7 mouse cellular contexts compared by ENCODE assay signal in the genomic region with DNA sequence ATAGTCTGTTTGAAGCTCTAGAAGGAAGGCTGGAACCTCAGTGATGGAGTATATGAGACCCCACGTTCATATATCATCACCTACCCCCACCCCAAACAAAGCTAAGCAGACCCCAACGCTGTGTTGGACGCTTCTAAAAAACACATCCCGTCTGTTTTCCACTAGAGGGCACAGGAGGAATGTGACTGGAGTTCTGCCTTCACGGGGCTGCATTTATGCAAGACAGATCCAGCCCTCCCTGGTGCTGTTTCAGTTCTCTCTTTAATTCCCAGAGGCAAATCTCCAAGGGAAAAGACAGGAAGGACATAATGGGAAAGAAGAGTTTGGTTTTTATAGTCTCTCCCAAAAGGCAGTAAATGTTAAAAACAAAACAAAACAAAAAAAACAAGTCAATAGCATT. TPM values are rescaled to one million over a fixed set of nuclear protein-coding genes. Genes with fewer than 3 reads are reported as not detected.
DNase-seq lines count a peak whose midpoint lies in the region; ATAC-seq and TF ChIP-seq lines count a peak whose summit lies in the region.

No protein-coding gene starts in this region.

- H3K9me3 ChIP-seq in hindbrain, embryonic 15.5 days = no peaks in the 10 kb centered on the region

- no peak for TF ChIP-seq POLR2A in cerebellum, adult 2 months (IDR thresholded peaks at IDR 0.05; ENCODE audit: borderline replicate concordance, insufficient read depth, low read length)

- H3K27ac ChIP-seq in cerebellum, adult 2 months (ENCODE audit: insufficient read depth, low read length) = no peak overlapping the region
- H3K27ac ChIP-seq in hindbrain, embryonic 15.5 days (replicated peaks) = no peak overlapping the region

- no peaks in the 10 kb centered on the region for H3K27me3 ChIP-seq in cerebellum, adult 2 months (ENCODE audit: control insufficient read depth, insufficient read depth, low read length)
- H3K27me3 ChIP-seq in hindbrain, embryonic 15.5 days = no peaks in the 10 kb centered on the region

- peak; percentile 66 for TF ChIP-seq CTCF in cerebellum, adult 2 months (IDR thresholded peaks at IDR 0.05; ENCODE audit: borderline replicate concordance, insufficient read depth, low read depth, low read length)

- peak; percentile 20 to 65 for DNase-seq in layer of hippocampus, adult 18-20 months (ENCODE audit: low spot score in 2 of 2)
- no peak for DNase-seq in layer of hippocampus, postnatal 36 days
- DNase-seq in MN1 (ENCODE audit: low spot score) = peak; percentile 60
- peak in 1 of 2 experiments; percentile 59 for DNase-seq in cerebellum, adult 2 months
- DNase-seq in naive thymus-derived CD4-positive, alpha-beta T cell, adult 2 months (ENCODE audit: low read depth) = peak; percentile 16
- no peak for DNase-seq in yolk sac, embryonic 10.5 days (ENCODE audit: low spot score)

- WGBS in cerebellum, adult 2 months = 8% methylated on average over 5 of the region's 5 CpGs
- WGBS in hindbrain, embryonic 15.5 days = 23% methylated on average over 5 of the region's 5 CpGs

- no peak overlapping the region for H3K4me3 ChIP-seq in cerebellum, adult 2 months (replicated peaks; ENCODE audit: insufficient read depth, low read depth, low read length)
- no peak overlapping the region for H3K4me3 ChIP-seq in hindbrain, embryonic 15.5 days

- peak; percentile 72; the same call in 1 of the 2 replicates for ATAC-seq in hindbrain, embryonic 15.5 days (ENCODE audit: low FRiP score, low read depth)

- H3K9ac ChIP-seq in hindbrain, embryonic 15.5 days = no peak overlapping the region

- no peaks in the 10 kb centered on the region for H3K4me1 ChIP-seq in cerebellum, adult 2 months (ENCODE audit: control insufficient read depth, insufficient read depth, low read length)
- H3K4me1 ChIP-seq in hindbrain, embryonic 15.5 days (replicated peaks) = no peaks in the 10 kb centered on the region

- no peak overlapping the region for H3K4me2 ChIP-seq in hindbrain, embryonic 15.5 days

- H3K36me3 ChIP-seq in hindbrain, embryonic 15.5 days = peaks cover 53% of the 10 kb centered on the region

RNA-seq across cellular contexts. Expression of a gene that starts 30.4 kb away (rescaled TPM):
- 100 to 1,000 TPM; 254 to 259 TPM for total RNA-seq in layer of hippocampus, adult 18-20 months (2021)
- 100 to 1,000 TPM; 291 to 308 TPM for total RNA-seq in layer of hippocampus, postnatal 36 days (2021)
- 173 and 178 TPM in 2 replicates for polyA plus RNA-seq in cerebellum, adult 2 months (2012; rRNA removed)
- 360 and 362 TPM in 2 replicates for polyA plus RNA-seq in hindbrain, embryonic 15.5 days (2015; fragmentation: Nextera tagmentation; extraction: Ambion mirVana)

Comparison
In these comparisons a context has a peak if more than half of its experiments do, and no peak if none do; other contexts are left out.
1. DNase-seq: peak in layer of hippocampus, adult 18-20 months (2 of 2), MN1 (single experiment) and naive thymus-derived CD4-positive, alpha-beta T cell, adult 2 months (single experiment); none in layer of hippocampus, postnatal 36 days (0 of 2) and yolk sac, embryonic 10.5 days (single experiment).